ENCODE assay signal across 19 mouse cellular contexts in genomic region chr19:29894381-29894780, GRCm38 (mm10). TPM values are rescaled to one million over a fixed set of nuclear protein-coding genes. Genes with fewer than 3 reads are reported as not detected.
DNase-seq lines count a peak whose midpoint lies in the region; ATAC-seq and TF ChIP-seq lines count a peak whose summit lies in the region.
"Had no signal": no experiment of that assay in that cellular context is flagged by ENCODE, and none has a peak within 500 bp of the region (broad histone marks: within the 10 kb centered on the region; RNA-seq: fewer than 3 reads in every experiment).

No protein-coding gene starts in this region.

- TF ChIP-seq CTCF in Patski (IDR thresholded peaks at IDR 0.05): no peak
- no peak for TF ChIP-seq CTCF in stomach, postnatal 0 days (IDR thresholded peaks at IDR 0.05; ENCODE audit: low read depth)

- H3K4me3 ChIP-seq in stomach, postnatal 0 days (ENCODE audit: low read depth, low read length): no peak overlapping the region
- H3K4me3 ChIP-seq: forebrain, embryonic 12.5 days; heart, embryonic 12.5 days had no signal

- no peak for TF ChIP-seq EP300 in stomach, postnatal 0 days (optimal IDR thresholded peaks at IDR 0.05)

- in situ Hi-C loops in Patski (cut with MboI; ENCODE audit: low pct_unique_long_range_greater_than_20kb): no loop called here

- no peak overlapping the region for H3K4me2 ChIP-seq in stomach, postnatal 0 days (replicated peaks; ENCODE audit: low read depth)
- H3K4me2 ChIP-seq: forebrain, embryonic 12.5 days; heart, embryonic 12.5 days; hindbrain, embryonic 14.5 days had no signal

- ATAC-seq in Patski: peak; percentile 60
- ATAC-seq in stomach, postnatal 0 days (ENCODE audit: low FRiP score, low TSS enrichment): 0 out of 2 replicates have a peak, but pooled peaks have one; percentile 38
- ATAC-seq in CD4-positive, CD25-positive, alpha-beta regulatory T cell, adult 4 months: no peak
- ATAC-seq: forebrain, embryonic 16.5 days had no signal

- no peaks in the 10 kb centered on the region for H3K36me3 ChIP-seq in stomach, postnatal 0 days (ENCODE audit: control insufficient read depth, insufficient read depth, low read length)
- H3K36me3 ChIP-seq: forebrain, embryonic 12.5 days; heart, embryonic 12.5 days had no signal

- H3K9me3 ChIP-seq in stomach, postnatal 0 days (ENCODE audit: control insufficient read depth, low read length): no peaks in the 10 kb centered on the region
- H3K9me3 ChIP-seq: forebrain, embryonic 12.5 days had no signal

- 65% methylated on average over 12 of the region's 12 CpGs for WGBS in stomach, postnatal 0 days

- no peaks in the 10 kb centered on the region for H3K4me1 ChIP-seq in stomach, postnatal 0 days (replicated peaks; ENCODE audit: control insufficient read depth, insufficient read depth)
- H3K4me1 ChIP-seq: forebrain, embryonic 12.5 days; heart, embryonic 12.5 days had no signal

- H3K9ac ChIP-seq in stomach, postnatal 0 days (ENCODE audit: low read length): no peak overlapping the region
- H3K9ac ChIP-seq: forebrain, embryonic 12.5 days; heart, embryonic 12.5 days; hindbrain, embryonic 14.5 days had no signal

- peak; percentile 64 for DNase-seq in heart, adult 11 months
- DNase-seq in heart, postnatal 14 days: no peak
- peak; percentile 34 for DNase-seq in urinary bladder, postnatal 14 days (ENCODE audit: low spot score)
- DNase-seq in urinary bladder, postnatal 4 days (ENCODE audit: low spot score in 2 of 2): no peak
- peak; percentile 47 for DNase-seq in Patski (ENCODE audit: low read depth, low spot score)
- DNase-seq in stomach, postnatal 0 days (ENCODE audit: low spot score): no peak
- DNase-seq in ovary, postnatal 10 days (ENCODE audit: low spot score): no peak
- DNase-seq: adrenal gland, adult 2 months; adrenal gland, postnatal 25 days; cerebellum, adult 18-20 months; cerebellum, postnatal 10 days; gastrocnemius, postnatal 10 days; heart, postnatal 36 days; kidney, adult 11 months had no signal

- CTCF ChIA-PET in Patski (lab: Charles Lee): interaction anchor here (1.2 to 3.3 kb wide), 5 partner anchors 11 to 18 kb away, joined by 3 to 15 read pairs (median 3); no protein-coding TSS in a partner anchor

- H3K27ac ChIP-seq in stomach, postnatal 0 days (replicated peaks): peak overlapping the region; percentile 53
- H3K27ac ChIP-seq: forebrain, embryonic 12.5 days; hindbrain, embryonic 14.5 days had no signal

- no peaks in the 10 kb centered on the region for H3K27me3 ChIP-seq in Patski
- H3K27me3 ChIP-seq in stomach, postnatal 0 days (ENCODE audit: control insufficient read depth, insufficient read depth, low read length): no peaks in the 10 kb centered on the region
- H3K27me3 ChIP-seq: forebrain, embryonic 12.5 days; heart, embryonic 12.5 days had no signal

- POLR2A ChIA-PET in Patski (lab: Charles Lee): interaction anchor here (0.8 kb wide), 1 partner anchor 25 kb away, joined by 3 read pairs; no protein-coding TSS in a partner anchor

- intact Hi-C loops in heart, postnatal 14 days (cut with DNase I): no loop called here

RNA-seq across cellular contexts. Expression of gene Il33, which starts 30.5 kb away (rescaled TPM):
- 1 to 10 TPM; 4.1 to 6.5 TPM for total RNA-seq in heart, postnatal 14 days (2021)
- polyA plus RNA-seq in Patski (2021): 7.0 TPM
- 54.4 and 63.6 TPM in 2 replicates for polyA plus RNA-seq in stomach, postnatal 0 days (2015; fragmentation: Nextera tagmentation; extraction: Ambion mirVana)
- not detected for polyA plus RNA-seq in CD4-positive, CD25-positive, alpha-beta regulatory T cell, adult 4 months (2017; shearing (Covaris generic))

Comparison
In these comparisons a context has a peak if more than half of its experiments do, and no peak if none do; other contexts are left out.
1. DNase-seq: peak in heart, adult 11 months (single experiment), urinary bladder, postnatal 14 days (single experiment) and Patski (single experiment); none in heart, postnatal 14 days (0 of 2), urinary bladder, postnatal 4 days (0 of 2), stomach, postnatal 0 days (single experiment) and ovary, postnatal 10 days (single experiment).